Mouse (Mus musculus) cortical plate, adult 2 months (tissue): ENCODE measurements around the gene Cyp17a1. TPM values are rescaled to one million over a fixed set of nuclear protein-coding genes. Genes with fewer than 3 reads are reported as not detected.

Experiments used
- H3K27ac ChIP-seq: fragments of 200-500 bp; 2 replicates; pipeline ENCODE4 v1.5.1; 2012; ENCODE audit warnings: low read length, control low read depth, inconsistent platforms; ENCODE audit not compliant: insufficient read depth
- H3K4me1 ChIP-seq: fragments of 200-500 bp; 2 replicates; pipeline ENCODE4 v1.6.1; 2011; ENCODE audit warnings: low read length; ENCODE audit not compliant: control insufficient read depth, insufficient read depth
- H3K4me3 ChIP-seq: fragments of 200-500 bp; 2 replicates; pipeline ENCODE4 v1.5.1; 2011; ENCODE audit warnings: mild to moderate bottlenecking, low read length, control low read depth; ENCODE audit not compliant: insufficient read depth
- CTCF ChIP-seq: fragments of 200-500 bp; IDR thresholded peaks from 2 replicates; pipeline ENCODE4 v1.5.1; 2011; ENCODE audit warnings: mild to moderate bottlenecking, control low read depth, low read length; ENCODE audit not compliant: insufficient read depth; ENCODE audit errors: extremely low read depth
- POLR2A ChIP-seq: fragments of 200-500 bp; IDR thresholded peaks from 2 replicates; pipeline ENCODE4 v1.6.1; 2011; ENCODE audit warnings: mild to moderate bottlenecking, low read length, control low read depth; ENCODE audit not compliant: insufficient read depth; ENCODE audit errors: extremely low read depth
- polyA plus RNA-seq: library from polyadenylated mRNA; depleted of rRNA; stranded (reverse); fragments of >200 nt; gene quantifications from 2 replicates; pipeline ENCODE4 v1.2.3, GENCODE M21; 2012

Gene Cyp17a1
- polyA plus RNA-seq, 1 experiment = not detected

GRCm38 (mm10) chr19:46635766-46636165, 37.2 kb downstream of the Cyp17a1 start:
- no peak for TF ChIP-seq POLR2A
- no peak for TF ChIP-seq CTCF
- H3K4me3 ChIP-seq = no peak overlapping the region
- H3K4me1 ChIP-seq = no peaks in the 10 kb centered on the region; the same call in 1 of the 2 replicates
- H3K27ac ChIP-seq = no peak overlapping the region

- Histone ChIP-seq H3K4me1 (no peaks in the 10 kb centered on the region), H3K4me3 (no peak overlapping the region), H3K27ac (no peak overlapping the region)
- TF ChIP-seq CTCF (no peak), POLR2A (no peak)
Measured at GRCm38 (mm10) chr19:46631637-46632036, 41.3 kb downstream of the Cyp17a1 start.

- Histone ChIP-seq H3K4me3 (no peak overlapping the region), H3K27ac (no peak overlapping the region), H3K4me1 (no peaks in the 10 kb centered on the region)
- TF ChIP-seq CTCF = no peak
- TF ChIP-seq POLR2A = no peak
Measured at GRCm38 (mm10) chr19:46629807-46630206, 43.2 kb downstream of the Cyp17a1 start.

- H3K4me3 ChIP-seq = no peak overlapping the region
- no peak overlapping the region for H3K27ac ChIP-seq
- TF ChIP-seq CTCF (no peak), POLR2A (no peak)
- peaks cover 3% of the 10 kb centered on the region; the same call in 1 of the 2 replicates for H3K4me1 ChIP-seq
Measured at GRCm38 (mm10) chr19:46628403-46628802, 44.6 kb downstream of the Cyp17a1 start.

GRCm38 (mm10) chr19:46625519-46625918, 47.5 kb downstream of the Cyp17a1 start:
- peaks cover 19% of the 10 kb centered on the region for H3K4me1 ChIP-seq
- TF ChIP-seq CTCF (no peak), POLR2A (no peak)
- no peak overlapping the region for H3K27ac ChIP-seq
- no peak overlapping the region for H3K4me3 ChIP-seq

GRCm38 (mm10) chr19:46625015-46625414, 48.0 kb downstream of the Cyp17a1 start:
- Histone ChIP-seq H3K4me1 (peaks cover 20% of the 10 kb centered on the region), H3K4me3 (no peak overlapping the region), H3K27ac (no peak overlapping the region)
- TF ChIP-seq POLR2A (no peak), CTCF (no peak)

GRCm38 (mm10) chr19:46623790-46624772, 48.9 kb downstream of the Cyp17a1 start:
- peak overlapping the region; percentile 7 for H3K4me3 ChIP-seq
- H3K27ac ChIP-seq = no peak overlapping the region
- no peak for TF ChIP-seq POLR2A
- TF ChIP-seq CTCF = no peak
- peaks cover 24% of the 10 kb centered on the region for H3K4me1 ChIP-seq

GRCm38 (mm10) chr19:46623194-46623667, 49.7 kb downstream of the Cyp17a1 start:
- H3K27ac ChIP-seq = no peak overlapping the region
- TF ChIP-seq CTCF = no peak
- TF ChIP-seq POLR2A = no peak
- peaks cover 26% of the 10 kb centered on the region for H3K4me1 ChIP-seq
- H3K4me3 ChIP-seq = peak overlapping the region; percentile 7

GRCm38 (mm10) chr19:46622659-46623193, 50.2 kb downstream of the Cyp17a1 start:
- H3K27ac ChIP-seq = no peak overlapping the region

More at GRCm38 (mm10) chr19:46622659-46623193, 50.2 kb downstream of the Cyp17a1 start:
- TF ChIP-seq CTCF (no peak), POLR2A (no peak)
- peaks cover 26% of the 10 kb centered on the region for H3K4me1 ChIP-seq
- H3K4me3 ChIP-seq = peak overlapping the region; percentile 7; the same call in 1 of the 2 replicates
